Mouse (Mus musculus) intestine, embryonic 16.5 days (tissue): ENCODE results near the gene S100a2. TPM values are rescaled to one million over a fixed set of nuclear protein-coding genes. Genes with fewer than 3 reads are reported as not detected.

Experiments used
- ATAC-seq: fragments of 200-750 bp; cut with Nextera tagmentation; 2 replicates; pipeline ENCODE4 v1.8.0; 2017; ENCODE audit warnings: moderate TSS enrichment, moderate library complexity
- H3K27ac ChIP-seq: fragments of 300-500 bp; sonication (generic); 2 replicates; pipeline ENCODE4 v1.5.1; 2014; ENCODE audit warnings: mild to moderate bottlenecking, low read length
- H3K27me3 ChIP-seq: fragments of 300-500 bp; sonication (generic); replicated peaks from 2 replicates; pipeline ENCODE4 v1.6.1; 2014; ENCODE audit warnings: low read length, control low read depth, mixed read lengths; ENCODE audit not compliant: control insufficient read depth, insufficient read depth
- H3K36me3 ChIP-seq: fragments of 300-500 bp; sonication (generic); 2 replicates; pipeline ENCODE4 v1.6.1; 2014; ENCODE audit warnings: low read length, control low read depth; ENCODE audit not compliant: control insufficient read depth, insufficient read depth
- H3K4me1 ChIP-seq: fragments of 300-500 bp; sonication (generic); 2 replicates; pipeline ENCODE4 v1.6.1; 2014; ENCODE audit warnings: low read length, control low read depth, mixed read lengths; ENCODE audit not compliant: control insufficient read depth, insufficient read depth
- H3K4me2 ChIP-seq: fragments of 300-500 bp; sonication (generic); 2 replicates; pipeline ENCODE4 v1.6.1; 2014; ENCODE audit warnings: low read depth, low read length, control low read depth
- H3K4me3 ChIP-seq: fragments of 300-500 bp; sonication (generic); 2 replicates; pipeline ENCODE4 v1.5.1; 2014; ENCODE audit warnings: mild to moderate bottlenecking, low read length
- H3K9ac ChIP-seq: fragments of 300-500 bp; sonication (generic); 2 replicates; pipeline ENCODE4 v1.6.1; 2014; ENCODE audit warnings: low read depth, low read length
- H3K9me3 ChIP-seq: fragments of 300-500 bp; sonication (generic); 2 replicates; pipeline ENCODE4 v1.6.1; 2016; ENCODE audit warnings: low read length, control low read depth; ENCODE audit not compliant: control insufficient read depth
- WGBS: fragments of 180-500 bp; shearing (Covaris S2); extraction: QIAGEN DNeasy Blood & Tissue Kit; methylation state at CpG from one replicate; pipeline ENCODE4 v1.1.7; 2014; 5-methylcytosine and 5-hydroxymethylcytosine counted together
- polyA plus RNA-seq: library from polyadenylated mRNA; unstranded; fragments of >200 nt; fragmentation: Nextera tagmentation; extraction: Ambion mirVana; gene quantifications from 2 replicates; pipeline ENCODE4 v1.2.1, GENCODE M21; 2015

S100a2 gene
- polyA plus RNA-seq, 1 experiment from 2014 or later = not detected

- Histone ChIP-seq H3K4me2 (no peak overlapping the region), H3K27me3 (no peaks in the 10 kb centered on the region), H3K4me1 (peaks cover 41% of the 10 kb centered on the region), H3K9me3 (no peaks in the 10 kb centered on the region), H3K36me3 (no peaks in the 10 kb centered on the region), H3K9ac (no peak overlapping the region), H3K4me3 (no peak overlapping the region), H3K27ac (peak overlapping the region; percentile 88)
- no peak; the same call in 1 of the 2 replicates for ATAC-seq
- WGBS = 82% methylated on average over 14 of the region's 14 CpGs
Observed at GRCm38 (mm10) chr3:90587361-90588101, 2.5 kb upstream of the S100a2 start.

GRCm38 (mm10) chr3:90589390-90589789 is 657 bp upstream of the S100a2 start:
- no peak overlapping the region for H3K9ac ChIP-seq
- no peaks in the 10 kb centered on the region for H3K36me3 ChIP-seq
- H3K4me1 ChIP-seq = peaks cover 29% of the 10 kb centered on the region
- no peak overlapping the region for H3K4me3 ChIP-seq
- H3K27me3 ChIP-seq = no peaks in the 10 kb centered on the region
- WGBS = 77% methylated on average over 6 of the region's 6 CpGs
- no peak for ATAC-seq
- H3K4me2 ChIP-seq = no peak overlapping the region
- no peak overlapping the region for H3K27ac ChIP-seq
- H3K9me3 ChIP-seq = no peaks in the 10 kb centered on the region

- Histone ChIP-seq H3K27me3 (no peaks in the 10 kb centered on the region), H3K36me3 (no peaks in the 10 kb centered on the region), H3K9me3 (no peaks in the 10 kb centered on the region), H3K9ac (no peak overlapping the region), H3K4me1 (no peaks in the 10 kb centered on the region), H3K4me3 (no peak overlapping the region), H3K4me2 (no peak overlapping the region), H3K27ac (no peak overlapping the region)
- 72% methylated on average over 1 of the region's 1 CpGs for WGBS
- ATAC-seq = no peak
Observed at GRCm38 (mm10) chr3:90594466-90594865, 4.4 kb downstream of the S100a2 start.

- H3K9me3 ChIP-seq = no peaks in the 10 kb centered on the region
- ATAC-seq = peak; percentile 69
- WGBS = 49% methylated on average over 5 of the region's 5 CpGs
- H3K9ac ChIP-seq = no peak overlapping the region
- H3K36me3 ChIP-seq = no peaks in the 10 kb centered on the region
- no peaks in the 10 kb centered on the region for H3K4me1 ChIP-seq
- H3K4me2 ChIP-seq = no peak overlapping the region
- no peak overlapping the region for H3K27ac ChIP-seq
- no peaks in the 10 kb centered on the region for H3K27me3 ChIP-seq
- H3K4me3 ChIP-seq = no peak overlapping the region
Observed at GRCm38 (mm10) chr3:90595556-90595955, 5.5 kb downstream of the S100a2 start.

GRCm38 (mm10) chr3:90596810-90597209 is 6.8 kb downstream of the S100a2 start:
- Histone ChIP-seq H3K27ac (no peak overlapping the region), H3K9ac (no peak overlapping the region), H3K36me3 (no peaks in the 10 kb centered on the region), H3K4me3 (no peak overlapping the region), H3K4me1 (no peaks in the 10 kb centered on the region), H3K27me3 (no peaks in the 10 kb centered on the region), H3K4me2 (no peak overlapping the region), H3K9me3 (no peaks in the 10 kb centered on the region)
- WGBS = 90% methylated on average over 6 of the region's 6 CpGs
- no peak for ATAC-seq

GRCm38 (mm10) chr3:90597736-90598135 is 7.7 kb downstream of the S100a2 start:
- H3K27me3 ChIP-seq = no peaks in the 10 kb centered on the region
- H3K36me3 ChIP-seq = no peaks in the 10 kb centered on the region
- H3K4me2 ChIP-seq = no peak overlapping the region
- no peaks in the 10 kb centered on the region for H3K4me1 ChIP-seq
- no peak overlapping the region for H3K4me3 ChIP-seq
- H3K9me3 ChIP-seq = no peaks in the 10 kb centered on the region
- no peak overlapping the region for H3K9ac ChIP-seq
- WGBS = 35% methylated on average over 6 of the region's 6 CpGs
- H3K27ac ChIP-seq = no peak overlapping the region
- ATAC-seq = no peak

- Histone ChIP-seq H3K4me3 (no peak overlapping the region), H3K9me3 (no peaks in the 10 kb centered on the region), H3K4me1 (no peaks in the 10 kb centered on the region), H3K27ac (no peak overlapping the region), H3K36me3 (no peaks in the 10 kb centered on the region), H3K27me3 (no peaks in the 10 kb centered on the region), H3K4me2 (no peak overlapping the region), H3K9ac (no peak overlapping the region)
- no peak for ATAC-seq
- WGBS = 73% methylated on average over 4 of the region's 4 CpGs
Observed at GRCm38 (mm10) chr3:90598212-90598611, 8.2 kb downstream of the S100a2 start.

- ATAC-seq = no peak
- H3K36me3 ChIP-seq = no peaks in the 10 kb centered on the region
- H3K9ac ChIP-seq = no peak overlapping the region
- H3K9me3 ChIP-seq = no peaks in the 10 kb centered on the region
- H3K27ac ChIP-seq = no peak overlapping the region
- peaks cover 5% of the 10 kb centered on the region for H3K4me1 ChIP-seq
- 71% methylated on average over 3 of the region's 3 CpGs for WGBS
- no peak overlapping the region for H3K4me3 ChIP-seq
- no peak overlapping the region for H3K4me2 ChIP-seq
- H3K27me3 ChIP-seq = no peaks in the 10 kb centered on the region
Observed at GRCm38 (mm10) chr3:90599401-90599800, 9.4 kb downstream of the S100a2 start.

- ATAC-seq = no peak
- WGBS = 89% methylated on average over 6 of the region's 6 CpGs
- H3K9me3 ChIP-seq = no peaks in the 10 kb centered on the region
- peaks cover 12% of the 10 kb centered on the region for H3K4me1 ChIP-seq
- H3K36me3 ChIP-seq = no peaks in the 10 kb centered on the region
- no peak overlapping the region for H3K4me2 ChIP-seq
- no peaks in the 10 kb centered on the region for H3K27me3 ChIP-seq
- no peak overlapping the region for H3K27ac ChIP-seq
- no peak overlapping the region for H3K4me3 ChIP-seq
- H3K9ac ChIP-seq = no peak overlapping the region
Observed at GRCm38 (mm10) chr3:90600036-90600435, 10.0 kb downstream of the S100a2 start.
